Mouse (Mus musculus): ENCODE data around the gene Kdm4b. TPM values are rescaled to one million over a fixed set of nuclear protein-coding genes. Genes with fewer than 3 reads are reported as not detected.

Kdm4b gene
- polyA plus RNA-seq, 1 experiment from 2014 or later, result 36.9 TPM

DNA sequence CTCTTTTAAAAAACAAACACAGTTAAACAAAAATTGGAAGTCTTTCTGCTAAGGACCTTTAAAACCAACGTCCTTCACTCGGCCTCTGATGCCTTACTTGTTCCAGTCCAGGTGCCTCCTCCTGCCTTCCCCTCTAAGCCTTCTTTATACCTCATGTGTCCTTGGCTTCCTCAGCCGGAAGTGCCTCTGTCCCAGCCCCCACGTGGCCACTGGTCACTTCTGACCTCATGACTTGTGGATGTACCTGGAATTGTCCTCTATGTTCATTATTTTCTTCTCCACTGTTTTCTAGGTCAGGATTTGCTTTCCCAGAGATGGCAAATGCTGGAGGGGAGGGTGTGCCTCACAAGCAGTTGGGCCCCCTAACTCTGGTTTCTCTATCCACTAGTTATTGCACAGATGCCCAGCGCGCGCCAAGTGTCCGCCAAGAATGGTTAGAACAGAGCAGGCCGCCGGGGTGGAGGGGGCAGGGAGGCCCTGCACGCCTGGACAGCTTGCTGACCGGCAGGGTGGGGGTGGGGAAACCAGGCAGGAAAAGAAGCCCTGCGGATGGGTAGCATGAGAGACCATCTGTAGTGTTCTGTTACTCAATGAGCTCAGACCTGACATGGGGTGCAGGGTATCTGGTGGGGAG lies 23.4 kb upstream of the Kdm4b start:
- Histone ChIP-seq H3K27me3 (no peaks in the 10 kb centered on the region), H3K36me3 (peaks cover 17% of the 10 kb centered on the region), H3K4me2 (peak overlapping the region; percentile 100), H3K4me3 (peak overlapping the region; percentile 80), H3K9ac (peak overlapping the region; percentile 84), H3K4me1 (peaks cover 38% of the 10 kb centered on the region), H3K9me3 (no peaks in the 10 kb centered on the region), H3K27ac (peak overlapping the region; percentile 86)
- 34% methylated on average over 13 of the region's 13 CpGs for WGBS
- ATAC-seq (ENCODE audit: insufficient number of reproducible peaks, insufficient read depth, low FRiP score, low TSS enrichment, low read depth), result no peak

DNA sequence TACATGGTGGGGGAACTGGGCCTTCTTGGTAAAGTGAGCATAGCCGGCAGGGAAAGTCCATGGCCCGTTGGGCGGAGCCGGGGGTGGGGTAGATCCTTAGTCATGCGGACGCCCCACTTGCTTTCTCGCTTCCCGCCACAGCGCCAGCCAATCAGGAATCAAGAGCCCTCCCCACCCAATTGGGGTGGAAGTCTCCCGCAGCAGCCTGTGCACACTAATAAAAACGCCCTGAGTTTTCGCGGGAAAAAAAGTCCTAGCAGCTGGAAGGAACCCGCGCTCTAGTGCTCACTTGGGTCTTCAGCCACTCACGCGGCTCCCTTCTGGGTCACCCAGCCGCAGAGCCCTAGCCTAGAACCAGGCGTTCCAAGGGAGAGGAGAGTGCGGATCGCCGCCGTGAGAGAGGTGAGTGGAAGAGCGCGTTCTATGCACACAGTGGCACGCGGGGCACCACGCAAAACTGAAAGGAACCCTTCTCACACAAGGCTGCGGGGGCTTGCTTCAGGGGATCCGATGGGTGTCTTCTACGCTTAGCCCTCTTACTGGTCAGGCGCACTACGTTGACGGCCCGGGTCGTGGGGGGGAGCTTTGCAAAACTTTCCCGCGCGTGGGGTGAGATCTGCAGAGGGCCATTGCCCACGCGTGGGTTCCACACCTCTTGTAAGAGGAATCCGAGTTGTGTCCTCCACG lies 22.6 kb upstream of the Kdm4b start, which contains the start of gene Uhrf1:
Gene Uhrf1, plus strand, starts transcription at position 162 of the 687 bp plus-strand sequence.
- Histone ChIP-seq H3K4me3 (peak within 1 kb of the TSS; percentile 80), H3K27ac (peak within 1 kb of the TSS; percentile 86), H3K27me3 (no peaks in the 10 kb centered on the region), H3K9ac (peak within 1 kb of the TSS; percentile 84), H3K9me3 (no peaks in the 10 kb centered on the region), H3K36me3 (peaks cover 25% of the 10 kb centered on the region), H3K4me2 (peak within 1 kb of the TSS; percentile 100), H3K4me1 (peaks cover 45% of the 10 kb centered on the region)
- 0% methylated on average over 43 of the region's 43 CpGs for WGBS
- ATAC-seq (ENCODE audit: insufficient number of reproducible peaks, insufficient read depth, low FRiP score, low TSS enrichment, low read depth), result peak; percentile 69; the same call in 1 of the 2 replicates

DNA sequence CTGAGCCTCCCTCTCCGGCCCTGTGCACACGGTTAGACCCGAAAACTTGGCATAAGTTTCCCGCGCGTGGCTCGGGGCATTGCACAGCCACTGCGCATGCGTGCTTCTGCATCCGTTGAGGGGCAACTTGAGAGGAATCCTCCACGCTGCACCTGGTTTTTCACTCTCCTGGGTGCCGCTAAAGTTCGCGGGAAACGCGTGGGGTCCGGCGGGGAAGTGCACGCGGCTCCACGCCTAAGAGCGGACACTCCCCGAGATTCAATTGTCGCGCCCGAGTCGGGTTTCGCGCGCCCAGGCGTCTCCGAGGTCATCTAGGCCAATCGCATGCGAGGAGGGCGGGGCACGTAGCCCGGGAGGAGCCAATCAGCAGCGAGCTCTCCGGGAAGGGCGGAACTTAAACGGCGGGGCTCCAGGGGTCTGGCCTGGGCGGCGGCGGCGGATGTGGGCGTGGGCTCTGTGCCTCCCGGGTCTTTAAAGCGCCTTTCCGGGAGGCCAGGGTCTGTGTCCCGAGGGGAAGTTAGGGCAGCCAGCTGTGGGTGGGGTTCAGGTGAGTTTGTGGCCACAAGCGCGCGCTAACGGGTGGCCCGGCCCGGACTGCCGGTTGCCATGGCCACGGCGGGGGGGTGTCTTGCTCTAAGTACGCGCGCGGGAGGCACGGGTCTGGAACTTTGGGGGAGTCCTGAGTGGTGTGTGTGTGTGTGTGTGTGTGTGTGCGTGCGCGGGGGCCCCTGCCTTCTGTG lies 21.8 kb upstream of the Kdm4b start:
- peak overlapping the region; percentile 84 for H3K9ac ChIP-seq
- H3K36me3 ChIP-seq, result peaks cover 32% of the 10 kb centered on the region
- H3K4me2 ChIP-seq, result peak overlapping the region; percentile 100
- no peaks in the 10 kb centered on the region for H3K27me3 ChIP-seq
- no peaks in the 10 kb centered on the region for H3K9me3 ChIP-seq
- H3K4me1 ChIP-seq, result peaks cover 45% of the 10 kb centered on the region
- peak overlapping the region; percentile 80 for H3K4me3 ChIP-seq
- under 1% methylated on average over 68 of the region's 68 CpGs for WGBS
- H3K27ac ChIP-seq, result peak overlapping the region; percentile 86
- ATAC-seq (ENCODE audit: insufficient number of reproducible peaks, insufficient read depth, low FRiP score, low TSS enrichment, low read depth), result peak; percentile 89

DNA sequence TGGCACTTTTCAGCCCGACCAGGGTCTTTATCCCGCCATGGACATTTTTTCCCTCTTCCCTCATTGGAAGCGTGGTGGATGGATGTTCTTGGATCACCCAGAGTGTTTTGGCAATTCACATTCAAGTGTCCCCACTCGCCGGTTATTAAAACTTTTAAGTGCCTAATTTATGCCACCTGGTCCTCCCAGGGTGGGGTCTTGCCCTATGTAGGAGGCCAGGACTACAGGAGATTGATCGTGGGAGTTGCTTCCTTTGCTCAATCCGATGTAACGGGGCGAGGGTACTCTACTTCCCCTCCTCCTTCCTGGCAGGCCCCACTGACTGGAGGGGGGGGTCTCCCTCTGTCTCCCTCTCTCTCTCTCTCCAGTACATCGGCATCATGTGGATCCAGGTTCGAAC lies 21.1 kb upstream of the Kdm4b start:
- Histone ChIP-seq H3K27me3 (no peaks in the 10 kb centered on the region), H3K27ac (peak overlapping the region; percentile 76; the same call in 1 of the 2 replicates), H3K4me1 (peaks cover 45% of the 10 kb centered on the region), H3K9me3 (no peaks in the 10 kb centered on the region), H3K4me3 (peak overlapping the region; percentile 80), H3K9ac (peak overlapping the region; percentile 84), H3K4me2 (peak overlapping the region; percentile 100), H3K36me3 (peaks cover 39% of the 10 kb centered on the region)
- ATAC-seq (ENCODE audit: insufficient number of reproducible peaks, insufficient read depth, low FRiP score, low TSS enrichment, low read depth), result no peak
- WGBS, result 6% methylated on average over 11 of the region's 11 CpGs

DNA sequence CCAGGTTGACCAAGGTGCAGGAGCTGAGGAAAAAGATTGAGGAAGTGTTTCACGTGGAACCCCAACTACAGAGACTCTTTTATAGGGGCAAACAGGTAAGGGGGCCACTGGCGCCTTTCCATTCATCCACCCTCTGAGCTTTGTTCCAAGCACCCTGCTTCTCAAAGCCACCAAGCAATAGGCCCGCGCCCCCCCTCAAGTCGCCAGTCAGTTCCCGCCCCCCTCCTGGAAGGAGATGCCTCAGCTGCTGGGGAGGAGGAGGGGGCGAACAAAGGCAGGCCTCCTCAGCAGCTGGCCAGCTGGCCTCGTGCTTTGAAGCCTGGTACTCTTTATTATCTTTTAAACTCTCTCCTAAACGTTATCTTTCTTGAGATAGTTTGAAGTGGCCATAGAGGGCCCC lies 20.7 kb upstream of the Kdm4b start:
- peak overlapping the region; percentile 80 for H3K4me3 ChIP-seq
- H3K27me3 ChIP-seq, result no peaks in the 10 kb centered on the region
- peaks cover 45% of the 10 kb centered on the region for H3K4me1 ChIP-seq
- H3K4me2 ChIP-seq, result peak overlapping the region; percentile 100
- H3K36me3 ChIP-seq, result peaks cover 43% of the 10 kb centered on the region
- peak overlapping the region; percentile 76; the same call in 1 of the 2 replicates for H3K27ac ChIP-seq
- H3K9ac ChIP-seq, result peak overlapping the region; percentile 84
- 28% methylated on average over 9 of the region's 9 CpGs for WGBS
- no peak for ATAC-seq (ENCODE audit: insufficient number of reproducible peaks, insufficient read depth, low FRiP score, low TSS enrichment, low read depth)
- no peaks in the 10 kb centered on the region for H3K9me3 ChIP-seq

DNA sequence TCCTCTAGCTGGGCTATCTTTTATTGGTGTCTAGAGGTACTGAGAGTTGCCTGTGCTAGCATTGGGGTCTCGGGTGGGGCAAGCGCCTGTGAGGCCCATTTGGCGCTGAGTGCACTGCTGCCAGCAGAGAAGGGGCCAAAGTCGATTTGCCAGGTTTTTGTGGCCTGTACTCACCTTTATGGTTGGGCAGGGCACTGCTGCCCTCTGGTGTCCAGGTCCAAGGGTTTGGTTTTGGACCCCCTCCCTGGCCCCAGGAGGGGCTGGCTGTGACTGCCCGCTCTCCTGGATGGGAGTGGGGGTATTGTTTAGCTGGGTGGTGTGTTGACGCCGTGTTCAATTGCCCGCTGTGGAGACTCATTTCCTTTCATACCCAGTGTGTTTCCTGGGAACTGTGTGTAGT lies 20.0 kb upstream of the Kdm4b start:
- peaks cover 50% of the 10 kb centered on the region for H3K36me3 ChIP-seq
- H3K4me1 ChIP-seq, result peaks cover 45% of the 10 kb centered on the region
- H3K9me3 ChIP-seq, result no peaks in the 10 kb centered on the region
- peak overlapping the region; percentile 84 for H3K9ac ChIP-seq
- no peaks in the 10 kb centered on the region for H3K27me3 ChIP-seq
- no peak for ATAC-seq (ENCODE audit: insufficient number of reproducible peaks, insufficient read depth, low FRiP score, low TSS enrichment, low read depth)
- peak overlapping the region; percentile 76; the same call in 1 of the 2 replicates for H3K27ac ChIP-seq
- WGBS, result 68% methylated on average over 8 of the region's 8 CpGs
- peak overlapping the region; percentile 100 for H3K4me2 ChIP-seq
- H3K4me3 ChIP-seq, result peak overlapping the region; percentile 80

DNA sequence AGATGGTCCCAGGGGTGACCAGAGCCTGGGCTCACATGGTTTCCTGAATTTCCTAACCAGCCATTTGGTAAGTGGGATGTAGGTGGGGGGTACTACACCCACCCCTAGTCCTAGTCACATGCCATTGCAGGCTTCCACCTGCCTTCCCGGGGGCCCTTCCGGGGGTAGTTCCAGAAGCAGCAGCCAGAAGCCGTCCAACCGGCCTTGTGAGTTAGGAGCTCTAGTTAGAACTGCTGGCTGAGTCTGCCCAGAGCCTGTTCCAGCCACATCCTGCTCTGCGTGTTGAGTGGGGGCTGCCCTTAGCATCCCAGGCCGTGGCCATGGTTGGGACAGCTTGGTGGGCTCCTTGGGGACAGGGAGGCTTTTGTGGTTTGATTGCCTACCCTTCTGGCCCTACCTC lies 17.8 kb upstream of the Kdm4b start:
- H3K9me3 ChIP-seq, result no peaks in the 10 kb centered on the region
- H3K27ac ChIP-seq, result peak overlapping the region; percentile 58
- H3K36me3 ChIP-seq, result peaks cover 71% of the 10 kb centered on the region
- peak; percentile 33; the same call in 1 of the 2 replicates for ATAC-seq (ENCODE audit: insufficient number of reproducible peaks, insufficient read depth, low FRiP score, low TSS enrichment, low read depth)
- 60% methylated on average over 6 of the region's 6 CpGs for WGBS
- H3K4me3 ChIP-seq, result no peak overlapping the region
- peak overlapping the region; percentile 37 for H3K9ac ChIP-seq
- peak overlapping the region; percentile 28 for H3K4me2 ChIP-seq
- H3K4me1 ChIP-seq, result peaks cover 37% of the 10 kb centered on the region
- no peaks in the 10 kb centered on the region for H3K27me3 ChIP-seq

DNA sequence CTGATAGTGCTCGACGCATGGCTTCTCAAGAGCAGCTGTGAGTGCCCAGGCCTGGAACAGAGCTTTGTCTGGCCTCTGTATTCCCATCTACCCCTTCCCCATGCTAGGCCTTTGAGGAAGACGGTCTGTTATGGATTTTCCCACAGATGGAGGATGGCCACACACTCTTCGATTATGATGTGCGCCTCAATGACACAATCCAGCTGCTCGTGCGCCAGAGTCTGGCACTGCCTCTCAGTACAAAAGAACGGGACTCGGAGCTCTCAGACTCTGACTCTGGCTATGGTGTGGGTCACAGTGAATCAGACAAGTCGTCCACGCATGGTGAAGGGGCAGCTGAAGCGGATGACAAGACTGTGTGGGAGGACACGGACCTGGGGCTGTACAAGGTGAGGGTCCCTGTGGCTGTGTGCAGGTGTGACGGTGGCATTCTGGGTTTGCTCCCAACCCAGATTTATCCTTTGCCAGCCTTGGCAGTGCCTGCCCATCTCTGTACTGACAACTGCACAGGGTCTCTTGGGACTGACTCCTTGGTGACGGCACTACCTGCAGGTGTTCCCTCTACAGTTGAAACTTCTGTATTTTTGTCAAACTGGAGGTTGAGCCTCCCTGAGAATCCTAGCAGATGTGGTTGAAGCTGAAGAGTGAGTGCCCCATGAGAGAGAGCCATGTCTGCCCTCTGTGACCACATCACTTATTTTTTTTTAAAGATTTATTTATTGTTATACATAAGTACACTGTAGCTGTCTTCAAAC lies 16.5 kb upstream of the Kdm4b start:
- Histone ChIP-seq H3K9me3 (no peaks in the 10 kb centered on the region), H3K9ac (no peak overlapping the region), H3K27me3 (no peaks in the 10 kb centered on the region), H3K36me3 (peaks cover 83% of the 10 kb centered on the region), H3K4me1 (peaks cover 36% of the 10 kb centered on the region), H3K4me2 (no peak overlapping the region), H3K4me3 (no peak overlapping the region), H3K27ac (peak overlapping the region; percentile 55; the same call in 1 of the 2 replicates)
- ATAC-seq (ENCODE audit: insufficient number of reproducible peaks, insufficient read depth, low FRiP score, low TSS enrichment, low read depth), result no peak
- WGBS, result 87% methylated on average over 15 of the region's 15 CpGs

DNA sequence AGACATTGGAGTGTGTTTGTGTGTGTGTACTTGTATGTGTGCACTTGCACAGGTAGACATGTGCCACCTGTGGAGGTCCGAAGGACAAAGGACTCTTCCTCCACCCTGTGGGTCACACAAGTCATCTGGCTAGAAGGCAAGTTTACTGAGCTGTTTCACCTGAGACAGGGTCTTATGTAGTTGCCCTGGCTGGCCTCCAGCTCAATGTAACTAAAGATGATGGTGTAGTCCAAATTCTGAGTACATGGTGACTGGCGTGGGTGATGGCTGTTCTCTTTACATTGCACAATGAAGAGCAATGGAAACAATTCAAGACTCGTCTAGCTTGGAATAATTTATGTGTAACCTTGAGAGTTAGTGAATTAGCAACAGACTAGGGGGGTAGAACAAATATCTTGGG lies 1.4 kb upstream of the Kdm4b start:
- H3K36me3 ChIP-seq, result peaks cover 37% of the 10 kb centered on the region
- H3K4me1 ChIP-seq, result peaks cover 26% of the 10 kb centered on the region
- no peak overlapping the region for H3K9ac ChIP-seq
- ATAC-seq (ENCODE audit: insufficient number of reproducible peaks, insufficient read depth, low FRiP score, low TSS enrichment, low read depth), result no peak
- H3K9me3 ChIP-seq, result no peaks in the 10 kb centered on the region
- no peaks in the 10 kb centered on the region for H3K27me3 ChIP-seq
- WGBS, result 71% methylated on average over 3 of the region's 3 CpGs
- no peak overlapping the region for H3K4me3 ChIP-seq
- no peak overlapping the region for H3K4me2 ChIP-seq
- no peak overlapping the region for H3K27ac ChIP-seq

DNA sequence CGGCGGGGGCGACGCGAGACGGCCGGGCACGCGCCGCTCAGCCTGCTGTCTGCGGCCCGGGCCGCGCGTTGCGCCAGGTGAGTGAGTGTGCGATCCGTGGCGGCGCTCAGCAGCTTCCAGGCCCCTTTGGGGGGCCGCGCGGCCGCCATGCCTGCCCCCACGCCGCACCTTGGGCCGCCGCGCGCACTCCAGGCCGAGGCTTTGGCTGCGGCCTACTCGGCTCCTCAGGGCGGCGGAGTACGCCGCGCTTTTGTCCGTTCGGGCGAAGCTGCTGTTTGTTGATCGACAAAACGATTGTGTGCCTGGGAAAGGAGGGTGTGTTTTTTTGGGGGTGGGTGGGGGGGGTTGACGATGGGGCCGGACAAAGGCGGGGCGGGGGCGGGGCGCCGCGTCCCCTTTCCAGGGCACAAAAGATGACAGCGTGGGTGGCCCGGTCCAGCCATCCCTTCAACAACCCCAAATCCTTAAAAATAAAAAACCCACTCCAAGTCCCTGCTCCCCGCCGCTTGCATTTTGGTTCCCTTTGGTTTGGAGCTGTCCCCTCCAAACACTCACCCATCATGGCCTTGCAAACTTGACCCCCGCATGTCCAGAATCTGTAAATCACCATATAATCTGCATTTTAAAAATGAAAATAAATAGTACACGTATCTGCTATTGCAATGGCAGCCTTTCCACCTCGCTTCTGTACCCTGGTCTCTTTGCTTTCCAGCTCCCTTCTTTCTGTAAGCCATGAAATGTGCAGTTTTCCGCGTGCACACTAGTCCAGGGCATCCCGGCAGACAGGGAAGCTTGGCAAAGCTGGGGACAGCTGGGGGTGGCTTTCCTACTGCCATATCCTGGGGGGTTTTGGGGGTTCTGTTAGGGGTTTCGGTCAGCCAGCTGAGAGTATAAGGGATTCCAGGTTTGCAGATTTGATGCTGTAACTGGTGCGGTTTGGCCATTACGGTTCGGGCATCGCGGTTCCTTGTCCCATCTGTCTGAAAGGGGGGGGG lies 588 bp downstream of the Kdm4b start:
- WGBS, result 1% methylated on average over 66 of the region's 67 CpGs
- H3K4me1 ChIP-seq, result peaks cover 38% of the 10 kb centered on the region
- H3K4me2 ChIP-seq, result peak overlapping the region; percentile 92
- H3K36me3 ChIP-seq, result peaks cover 18% of the 10 kb centered on the region
- ATAC-seq (ENCODE audit: insufficient number of reproducible peaks, insufficient read depth, low FRiP score, low TSS enrichment, low read depth), result peak; percentile 23
- no peaks in the 10 kb centered on the region for H3K9me3 ChIP-seq
- peak overlapping the region; percentile 92 for H3K4me3 ChIP-seq
- H3K9ac ChIP-seq, result peak overlapping the region; percentile 94
- H3K27me3 ChIP-seq, result no peaks in the 10 kb centered on the region
- H3K27ac ChIP-seq, result peak overlapping the region; percentile 95

Data from embryonic facial prominence, embryonic 13.5 days (tissue).